Mouse (Mus musculus): Measurements from ENCODE around the gene Zfp979.
"Not testable (repeated sequence)": the region's sequence is repeated elsewhere in the genome, so short reads cannot be mapped to it uniquely, and the experiment has no call there.

Zfp979 gene

GRCm38 (mm10) chr4:147642413-147642812 lies at the start of gene Zfp979:
TSS of gene Zfp979 (minus strand) at chr4:147642513.
- not testable (repeated sequence) for DNase-seq (ENCODE audit: low read depth in 2 of 2, low spot score in 2 of 2)

- DNase-seq (ENCODE audit: low read depth in 2 of 2, low spot score in 2 of 2), result not testable (repeated sequence)
Observed at GRCm38 (mm10) chr4:147655245-147655644, 12.9 kb upstream of the Zfp979 start.

GRCm38 (mm10) chr4:147647407-147647806 lies 5.1 kb upstream of the Zfp979 start:
- DNase-seq (ENCODE audit: low read depth in 2 of 2, low spot score in 2 of 2), result not testable (repeated sequence)

GRCm38 (mm10) chr4:147641932-147642331 lies 381 bp downstream of the Zfp979 start:
- DNase-seq (ENCODE audit: low read depth in 2 of 2, low spot score in 2 of 2), result not testable (repeated sequence)

- DNase-seq (ENCODE audit: low read depth in 2 of 2, low spot score in 2 of 2), result not testable (repeated sequence)
Observed at GRCm38 (mm10) chr4:147633818-147634262, 8.5 kb downstream of the Zfp979 start.

- not testable (repeated sequence) for DNase-seq (ENCODE audit: low read depth in 2 of 2, low spot score in 2 of 2)
Observed at GRCm38 (mm10) chr4:147606511-147606910, 35.8 kb downstream of the Zfp979 start.

- no peak for DNase-seq (ENCODE audit: low read depth in 2 of 2, low spot score in 2 of 2)
Observed at GRCm38 (mm10) chr4:147605521-147605920, 36.8 kb downstream of the Zfp979 start.

- no peak for DNase-seq (ENCODE audit: low read depth in 2 of 2, low spot score in 2 of 2)
Observed at GRCm38 (mm10) chr4:147603806-147604205, 38.5 kb downstream of the Zfp979 start.

- no peak for DNase-seq (ENCODE audit: low read depth in 2 of 2, low spot score in 2 of 2)
Observed at GRCm38 (mm10) chr4:147601881-147602280, 40.4 kb downstream of the Zfp979 start.

- no peak for DNase-seq (ENCODE audit: low read depth in 2 of 2, low spot score in 2 of 2)
Observed at GRCm38 (mm10) chr4:147598831-147599230, 43.5 kb downstream of the Zfp979 start.

GRCm38 (mm10) chr4:147597685-147598084 lies 44.6 kb downstream of the Zfp979 start:
- no peak for DNase-seq (ENCODE audit: low read depth in 2 of 2, low spot score in 2 of 2)

- DNase-seq (ENCODE audit: low read depth in 2 of 2, low spot score in 2 of 2), result not testable (repeated sequence)
Observed at GRCm38 (mm10) chr4:147594630-147595029, 47.7 kb downstream of the Zfp979 start.

GRCm38 (mm10) chr4:147586511-147587473 lies 55.5 kb downstream of the Zfp979 start:
- no peak for DNase-seq (ENCODE audit: low read depth in 2 of 2, low spot score in 2 of 2)

GRCm38 (mm10) chr4:147579371-147579770 lies 62.9 kb downstream of the Zfp979 start:
- not testable (repeated sequence) for DNase-seq (ENCODE audit: low read depth in 2 of 2, low spot score in 2 of 2)

- DNase-seq (ENCODE audit: low read depth in 2 of 2, low spot score in 2 of 2), result not testable (repeated sequence)
Observed at GRCm38 (mm10) chr4:147571156-147571555, 71.2 kb downstream of the Zfp979 start.

GRCm38 (mm10) chr4:147565426-147566220 lies 76.7 kb downstream of the Zfp979 start:
- DNase-seq (ENCODE audit: low read depth in 2 of 2, low spot score in 2 of 2), result no peak
